Mouse (Mus musculus): ENCODE data around the gene Gm4981.

DNA sequence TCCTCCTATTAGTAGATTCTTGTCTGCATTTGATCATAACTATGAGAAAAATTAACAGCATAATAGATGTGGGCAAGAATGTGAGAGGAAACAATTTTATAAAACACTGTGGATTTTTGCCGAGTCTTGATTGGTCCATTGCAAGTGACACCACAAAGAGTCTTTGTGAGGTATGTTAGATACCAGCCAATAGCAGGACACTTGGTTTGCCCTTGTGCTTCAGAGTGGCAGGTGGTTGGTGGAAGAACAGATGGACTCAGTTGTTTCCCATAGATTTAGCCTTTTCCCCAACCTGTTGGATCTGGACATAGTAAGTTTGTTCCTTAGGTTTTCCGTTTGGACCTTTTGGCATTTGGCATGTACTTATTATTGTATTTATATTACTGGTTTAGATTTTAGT lies 25.3 kb downstream of the Gm4981 start:
- TF ChIP-seq CTCF (IDR thresholded peaks at IDR 0.05; ENCODE audit: control insufficient read depth, insufficient read depth, insufficient read length): no peak
- no peak for TF ChIP-seq MAX (IDR thresholded peaks at IDR 0.05)
- TF ChIP-seq USF1 (IDR thresholded peaks at IDR 0.05; ENCODE audit: low read depth): no peak
- TF ChIP-seq CEBPB (IDR thresholded peaks at IDR 0.05; ENCODE audit: low read depth): no peak
- TF ChIP-seq MYOD1 (IDR thresholded peaks at IDR 0.05; ENCODE audit: control insufficient read depth, insufficient read length, low read depth): no peak
- no peak for TF ChIP-seq MYOG (IDR thresholded peaks at IDR 0.05; ENCODE audit: control insufficient read depth, extremely low read depth, insufficient read length)

Measured in C2C12 (cell line).